Mouse (Mus musculus) brown adipose tissue, adult 24 weeks (tissue): ENCODE data around the gene Wasf2. TPM values are rescaled to one million over a fixed set of nuclear protein-coding genes. Genes with fewer than 3 reads are reported as not detected.

Experiments
- H3K27ac ChIP-seq: fragments of 200-500 bp; replicated peaks from 2 replicates; pipeline ENCODE4 v1.5.1; 2012; ENCODE audit warnings: low read depth, mild to moderate bottlenecking, low read length
- H3K4me1 ChIP-seq: fragments of 200-500 bp; 2 replicates; pipeline ENCODE4 v1.6.1; 2012; ENCODE audit warnings: low read length, mixed read lengths; ENCODE audit not compliant: control insufficient read depth, insufficient read depth, insufficient read length
- H3K4me3 ChIP-seq: fragments of 200-500 bp; 2 replicates; pipeline ENCODE4 v1.5.1; 2012; ENCODE audit warnings: low read depth, mild to moderate bottlenecking, low read length, moderate library complexity; ENCODE audit not compliant: insufficient read depth
- polyA plus RNA-seq: library from polyadenylated mRNA; stranded (reverse); fragments of >200 nt; gene quantifications from 2 replicates; pipeline ENCODE4 v1.2.4, GENCODE M21; 2012; ENCODE audit not compliant: missing spikeins, insufficient read depth, insufficient read length

The Wasf2 gene
- polyA plus RNA-seq, 1 experiment: 39.8 TPM

DNA sequence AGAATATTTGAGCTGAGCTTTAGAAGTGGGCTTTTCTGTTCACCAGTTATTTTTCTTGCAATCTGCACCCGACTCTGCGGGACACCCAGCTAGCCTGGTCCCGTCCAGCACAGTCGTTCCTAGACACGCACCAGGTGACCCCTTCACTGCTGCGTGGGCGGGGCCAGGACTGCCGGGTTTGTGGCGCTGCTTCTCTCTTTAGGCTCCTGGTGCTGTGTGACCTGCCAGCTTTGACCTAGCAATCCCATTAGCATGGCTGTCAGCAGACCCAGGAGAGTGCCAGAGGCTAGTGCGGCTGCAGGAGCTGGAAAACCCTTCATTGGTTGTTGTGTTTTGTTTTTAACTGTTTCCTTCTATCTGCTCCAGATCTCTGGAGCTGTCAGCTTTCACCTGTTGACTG lies 59.1 kb downstream of the Wasf2 start:
- H3K27ac ChIP-seq: no peak overlapping the region

DNA sequence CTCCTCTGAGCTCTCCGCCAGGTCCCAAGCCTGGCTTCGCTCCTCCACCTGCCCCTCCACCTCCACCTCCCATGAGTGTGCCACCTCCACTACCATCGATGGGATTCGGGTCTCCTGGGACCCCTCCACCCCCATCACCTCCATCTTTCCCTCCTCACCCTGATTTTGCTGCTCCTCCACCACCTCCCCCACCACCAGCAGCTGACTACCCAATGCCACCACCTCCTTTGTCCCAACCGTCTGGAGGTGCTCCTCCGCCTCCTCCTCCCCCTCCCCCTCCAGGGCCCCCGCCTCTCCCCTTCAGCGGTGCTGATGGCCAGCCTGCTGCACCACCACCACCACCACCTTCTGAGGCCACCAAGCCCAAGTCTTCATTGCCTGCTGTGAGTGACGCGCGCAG lies 64.2 kb downstream of the Wasf2 start:
- Histone ChIP-seq H3K27ac (no peak overlapping the region), H3K4me3 (no peak overlapping the region), H3K4me1 (peaks cover 4% of the 10 kb centered on the region; the same call in 1 of the 2 replicates)

More for the DNA sequence above, 59.1 kb downstream of the Wasf2 start:
- no peak overlapping the region for H3K4me3 ChIP-seq
- peaks cover 7% of the 10 kb centered on the region; the same call in 1 of the 2 replicates for H3K4me1 ChIP-seq

DNA sequence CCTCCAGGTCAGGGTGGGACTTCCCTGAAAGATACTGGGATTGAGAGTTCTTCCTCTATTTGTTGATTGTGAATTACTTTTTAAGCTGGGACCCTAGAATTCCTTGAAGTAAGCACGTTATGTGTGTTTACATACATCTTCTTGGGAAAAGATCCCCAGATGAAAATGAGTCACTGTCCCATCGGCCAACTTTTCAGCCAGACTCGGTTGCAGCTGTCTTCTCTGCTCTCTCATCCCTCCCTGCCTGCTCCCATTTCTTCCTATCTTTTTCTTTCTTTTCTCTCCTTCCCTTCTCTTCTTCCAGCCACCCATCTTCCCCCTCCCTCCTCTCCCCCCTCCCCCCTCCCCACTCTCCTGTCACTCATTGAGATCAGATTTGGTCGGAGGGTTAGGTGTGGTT lies 64.7 kb downstream of the Wasf2 start:
- H3K4me1 ChIP-seq: peaks cover 4% of the 10 kb centered on the region; the same call in 1 of the 2 replicates

DNA sequence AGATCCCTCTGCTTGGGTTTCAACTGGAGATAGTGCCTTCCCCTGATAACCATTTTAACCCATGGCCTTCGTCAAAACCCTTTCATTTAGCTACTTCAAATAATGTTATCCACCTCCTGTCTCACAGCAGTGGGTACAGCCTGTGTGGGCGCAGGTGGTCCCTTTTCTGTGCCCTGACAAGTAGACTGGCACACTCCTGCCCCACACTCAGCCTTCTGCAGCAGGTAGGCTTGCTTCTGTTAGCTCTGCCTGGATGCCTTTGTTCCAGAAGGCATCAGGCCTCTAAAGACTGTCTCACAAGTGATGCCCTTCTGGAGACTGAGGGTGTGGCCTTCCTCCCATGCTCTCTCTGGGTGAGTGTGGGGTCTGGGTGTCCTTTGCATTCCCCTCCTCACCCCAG lies 65.8 kb downstream of the Wasf2 start:
- H3K4me3 ChIP-seq: no peak overlapping the region
- peaks cover 12% of the 10 kb centered on the region for H3K4me1 ChIP-seq
- H3K27ac ChIP-seq: no peak overlapping the region

More for the DNA sequence above, 64.7 kb downstream of the Wasf2 start:
- no peak overlapping the region for H3K4me3 ChIP-seq
- no peak overlapping the region for H3K27ac ChIP-seq

DNA sequence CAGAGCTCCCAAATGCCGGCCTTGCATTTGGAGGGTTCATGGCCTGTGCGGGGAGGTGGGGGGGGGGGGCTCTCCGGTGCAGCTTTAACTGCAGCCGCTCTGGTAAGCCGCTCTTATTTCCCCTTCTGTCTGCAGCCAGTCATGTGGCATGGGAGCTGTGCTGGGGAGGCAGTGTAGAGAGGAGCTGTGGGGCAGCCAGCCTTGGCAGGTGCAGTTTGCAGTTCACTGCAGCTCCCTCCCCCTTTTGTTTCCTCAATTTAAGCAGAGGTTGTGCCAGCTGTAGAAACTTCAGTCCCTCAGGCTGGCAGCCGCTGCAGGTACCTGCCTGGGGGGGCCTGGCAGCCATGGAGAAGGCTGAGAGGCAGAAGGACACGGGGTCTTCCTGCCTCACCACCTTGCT lies 66.5 kb downstream of the Wasf2 start:
- no peak overlapping the region for H3K4me3 ChIP-seq
- no peak overlapping the region for H3K27ac ChIP-seq
- peaks cover 12% of the 10 kb centered on the region for H3K4me1 ChIP-seq

DNA sequence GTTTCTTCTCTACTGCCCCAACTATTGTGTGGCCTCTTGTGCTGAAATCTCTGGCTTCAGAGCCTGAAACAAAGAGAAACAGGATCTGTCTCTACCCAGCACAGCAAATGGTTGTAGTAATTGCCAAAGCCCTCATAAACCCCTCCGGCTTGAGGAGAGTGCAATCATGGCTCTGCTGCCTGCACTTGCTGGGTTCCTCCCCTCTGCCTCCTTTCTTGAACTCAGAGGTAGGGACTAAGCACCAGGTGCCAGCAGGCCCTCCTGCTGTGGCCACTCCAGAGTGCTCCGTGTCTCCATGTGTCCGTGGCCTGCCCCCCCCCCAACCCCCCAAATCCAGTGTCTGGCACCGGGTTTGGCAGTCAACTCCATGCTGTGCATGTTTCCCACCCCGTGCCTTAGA lies 67.0 kb downstream of the Wasf2 start:
- no peak overlapping the region for H3K27ac ChIP-seq
- H3K4me3 ChIP-seq: no peak overlapping the region
- peaks cover 12% of the 10 kb centered on the region for H3K4me1 ChIP-seq

DNA sequence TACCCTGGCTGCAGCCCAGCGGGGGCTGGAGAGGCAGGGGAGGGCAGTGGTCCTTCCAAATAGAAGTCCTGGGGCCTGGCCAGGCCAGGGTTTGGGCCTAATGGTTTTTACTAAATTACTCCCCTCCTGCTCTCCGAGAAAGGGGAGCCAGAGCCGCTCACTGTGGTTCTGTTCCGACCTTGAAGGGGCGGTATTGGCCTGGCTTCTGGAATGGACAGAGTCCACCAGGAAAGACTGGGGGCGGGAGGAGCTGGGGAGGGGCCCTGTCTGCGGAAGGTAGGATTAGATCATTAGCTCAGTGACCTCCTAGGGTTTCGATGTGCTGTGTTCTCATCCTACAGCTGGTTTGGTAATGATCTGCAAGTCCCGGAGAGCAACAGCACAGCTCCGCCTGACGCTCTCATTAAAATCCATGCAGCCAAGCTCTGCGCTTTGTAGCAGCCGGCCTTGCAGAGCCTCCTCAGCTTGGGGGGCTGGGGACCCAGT lies 67.5 kb downstream of the Wasf2 start:
- Histone ChIP-seq H3K27ac (no peak overlapping the region), H3K4me1 (peaks cover 12% of the 10 kb centered on the region), H3K4me3 (no peak overlapping the region)

DNA sequence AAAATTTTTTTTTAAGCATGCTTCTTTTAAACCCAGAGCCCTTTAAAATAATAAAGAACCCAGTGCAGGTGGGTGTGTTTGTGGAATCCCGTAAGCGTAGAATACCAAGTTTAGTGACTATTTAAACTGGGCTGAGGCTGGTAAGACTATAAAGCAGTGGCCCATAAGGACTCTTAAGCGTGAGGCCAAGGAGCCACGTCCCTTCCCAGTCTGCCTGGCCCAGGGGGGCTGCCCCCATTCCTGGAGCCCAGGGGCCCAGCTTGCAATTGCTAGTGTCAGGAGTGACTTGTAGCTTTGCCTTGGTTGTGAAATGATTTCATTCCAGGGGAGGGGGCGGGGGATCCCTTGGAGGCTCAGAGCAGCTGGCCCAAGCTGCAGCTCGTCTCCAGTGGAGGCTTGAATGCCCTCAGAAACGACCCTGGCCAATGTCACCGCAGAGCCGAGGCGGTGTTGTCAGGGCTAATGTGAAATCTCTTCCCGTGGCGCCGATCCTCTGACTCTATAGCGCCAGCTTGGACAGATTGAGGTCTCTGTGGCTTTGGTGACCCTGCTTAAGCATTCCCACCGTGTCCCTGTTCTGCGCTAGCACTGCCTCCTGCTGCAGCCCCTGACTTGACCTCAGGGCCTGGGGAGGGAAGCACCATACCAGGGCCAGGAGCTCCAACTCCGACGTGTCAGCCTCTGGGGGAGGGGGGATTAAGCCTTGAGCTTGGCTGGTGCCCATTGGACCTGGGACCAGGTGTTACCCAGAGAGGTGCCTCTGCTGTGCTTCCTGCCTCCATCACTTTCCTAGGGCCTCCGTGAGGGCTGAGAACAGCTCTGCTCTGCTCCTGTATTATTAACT lies 68.3 kb downstream of the Wasf2 start:
- H3K27ac ChIP-seq: no peak overlapping the region

DNA sequence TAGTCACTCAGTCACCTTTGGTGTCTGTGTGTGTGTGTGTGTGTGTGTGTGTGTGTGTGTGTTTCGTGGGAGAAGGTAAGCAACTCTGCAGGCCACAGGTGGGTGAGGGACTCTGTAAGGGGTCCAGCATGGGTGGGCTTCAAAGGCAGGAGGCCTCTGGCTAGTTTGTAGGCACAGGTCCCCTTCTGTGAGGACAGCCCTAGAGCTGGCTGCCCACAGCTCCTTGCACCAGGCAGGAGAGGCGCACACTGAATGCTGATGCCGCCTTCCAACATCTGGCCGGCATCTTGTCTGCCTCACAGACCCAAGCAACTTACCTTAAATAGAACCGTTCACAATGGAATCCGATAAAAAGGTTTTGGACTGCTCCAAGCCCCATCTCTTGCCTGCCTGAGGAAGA lies 69.4 kb downstream of the Wasf2 start:
- peaks cover 12% of the 10 kb centered on the region for H3K4me1 ChIP-seq
- no peak overlapping the region for H3K27ac ChIP-seq
- H3K4me3 ChIP-seq: no peak overlapping the region

More for the DNA sequence above, 68.3 kb downstream of the Wasf2 start:
- Histone ChIP-seq H3K4me3 (no peak overlapping the region), H3K4me1 (peaks cover 12% of the 10 kb centered on the region)

DNA sequence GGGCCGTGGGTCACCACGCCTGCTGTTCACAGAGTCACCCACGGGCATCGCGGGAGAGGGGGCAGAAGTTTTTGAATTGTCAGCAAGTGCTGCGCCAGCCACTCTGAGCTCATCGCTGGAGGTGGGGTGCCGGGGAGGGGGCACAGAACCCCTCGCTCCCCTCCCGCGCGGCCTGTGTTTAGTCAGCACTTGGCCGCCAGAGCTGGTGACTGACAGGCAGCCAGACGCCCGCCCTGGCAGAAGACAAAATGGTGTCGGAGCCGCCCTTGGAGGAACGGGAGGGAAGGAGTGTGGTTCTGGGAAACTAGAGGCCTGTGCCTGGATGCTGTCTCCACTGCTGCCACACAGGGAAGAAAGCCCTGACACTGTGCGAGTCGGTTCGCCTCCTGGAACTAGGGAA lies 70.0 kb downstream of the Wasf2 start:
- H3K4me3 ChIP-seq: no peak overlapping the region
- H3K27ac ChIP-seq: no peak overlapping the region
- H3K4me1 ChIP-seq: peaks cover 12% of the 10 kb centered on the region

DNA sequence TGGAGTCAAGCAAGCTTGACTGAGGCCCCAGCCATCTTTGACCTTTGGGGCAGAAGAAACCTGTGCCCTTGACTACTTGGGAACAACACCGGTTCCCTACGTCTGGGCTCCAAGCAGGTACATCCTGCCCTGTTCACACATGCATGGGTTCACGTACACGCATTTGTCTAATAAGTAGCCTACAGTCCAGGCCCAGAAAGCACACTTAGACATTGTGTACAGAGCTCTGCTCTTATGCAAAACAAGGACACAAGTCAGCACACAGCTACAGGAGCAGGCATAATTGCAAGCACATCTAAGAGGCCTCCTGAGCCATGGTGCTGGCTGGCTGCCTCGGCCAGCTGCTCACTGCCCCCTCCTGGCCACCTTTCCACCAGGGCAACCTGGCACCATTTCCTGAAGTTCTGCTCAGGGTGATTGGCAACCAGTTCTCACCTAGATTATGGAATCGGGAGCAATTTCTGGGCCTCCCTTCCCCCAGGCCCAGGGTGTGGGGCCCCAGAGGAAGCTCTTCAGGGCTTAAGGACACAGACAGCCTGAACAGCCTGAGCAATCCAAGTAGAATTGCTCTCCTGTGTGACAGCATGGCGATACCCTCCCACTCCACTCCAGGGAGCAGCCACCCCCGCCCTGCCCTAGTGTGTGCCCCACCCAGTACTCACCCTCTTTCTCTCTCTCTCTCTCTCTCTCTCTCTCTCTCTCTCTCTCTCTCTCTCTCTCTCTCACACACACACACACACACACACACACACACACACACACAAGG lies 70.9 kb downstream of the Wasf2 start:
- no peak overlapping the region for H3K27ac ChIP-seq
- no peak overlapping the region for H3K4me3 ChIP-seq
- H3K4me1 ChIP-seq: peaks cover 12% of the 10 kb centered on the region

DNA sequence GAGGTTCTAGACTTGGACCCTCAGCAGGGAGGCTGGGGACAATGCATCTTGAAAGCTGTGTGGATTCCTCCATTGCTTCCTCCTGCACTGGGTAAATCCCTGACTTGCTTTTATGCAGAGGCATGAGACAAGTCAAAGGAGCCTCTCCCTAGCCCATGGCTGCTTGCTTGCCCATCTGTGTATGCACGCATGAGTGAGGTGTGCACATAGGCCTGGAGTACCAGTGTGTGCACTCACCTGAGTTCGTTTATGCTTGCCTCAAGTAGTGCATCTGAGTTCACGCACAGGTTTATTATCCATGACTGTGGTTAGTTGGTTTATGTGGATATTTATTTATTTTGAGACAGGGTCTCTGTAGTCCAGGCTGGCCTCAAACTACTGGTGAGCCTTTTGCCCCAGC lies 71.9 kb downstream of the Wasf2 start:
- Histone ChIP-seq H3K4me1 (peaks cover 12% of the 10 kb centered on the region), H3K4me3 (no peak overlapping the region)

DNA sequence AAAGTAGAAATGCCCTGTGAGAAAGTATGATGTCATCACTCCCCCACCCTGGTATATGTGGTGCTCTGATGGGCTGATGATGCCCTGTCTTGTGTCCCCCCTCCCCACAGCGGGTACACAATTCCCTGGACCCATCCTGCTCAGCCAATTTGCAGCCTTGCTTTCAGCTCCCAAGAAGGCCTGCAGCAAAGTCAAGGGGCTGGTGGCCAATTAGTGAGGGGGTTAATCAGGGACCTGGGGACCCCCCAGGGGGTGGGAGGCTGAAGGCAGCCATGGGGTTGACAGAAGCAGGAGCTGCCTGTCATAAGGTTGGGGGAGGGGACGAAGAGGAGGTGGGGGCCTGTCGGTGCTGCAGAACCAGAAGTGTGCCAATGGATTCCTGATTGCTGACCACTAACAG lies 73.3 kb downstream of the Wasf2 start:
- Histone ChIP-seq H3K4me1 (peaks cover 12% of the 10 kb centered on the region), H3K27ac (no peak overlapping the region), H3K4me3 (no peak overlapping the region)

More for the DNA sequence above, 71.9 kb downstream of the Wasf2 start:
- no peak overlapping the region for H3K27ac ChIP-seq

DNA sequence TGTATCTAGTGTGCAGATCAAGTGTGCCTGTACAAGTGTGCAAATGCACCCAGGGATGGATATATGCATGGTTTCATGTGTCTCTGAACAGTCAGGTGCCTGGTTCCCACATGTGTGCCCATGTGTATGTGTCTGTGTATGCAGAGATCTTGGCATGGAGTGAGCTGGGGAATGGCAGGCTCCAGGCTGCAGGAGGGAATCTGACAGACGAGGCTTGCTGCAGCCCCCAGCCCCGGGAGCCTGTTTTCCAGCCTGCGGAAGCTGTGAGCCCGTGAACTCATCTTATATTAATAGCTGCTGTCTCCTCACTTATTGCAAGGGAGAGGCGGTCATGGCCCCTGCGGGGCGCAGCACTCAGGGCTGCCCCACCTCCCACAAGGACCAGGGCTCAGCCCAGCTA lies 74.1 kb downstream of the Wasf2 start:
- Histone ChIP-seq H3K4me3 (no peak overlapping the region), H3K27ac (no peak overlapping the region), H3K4me1 (peaks cover 8% of the 10 kb centered on the region)

DNA sequence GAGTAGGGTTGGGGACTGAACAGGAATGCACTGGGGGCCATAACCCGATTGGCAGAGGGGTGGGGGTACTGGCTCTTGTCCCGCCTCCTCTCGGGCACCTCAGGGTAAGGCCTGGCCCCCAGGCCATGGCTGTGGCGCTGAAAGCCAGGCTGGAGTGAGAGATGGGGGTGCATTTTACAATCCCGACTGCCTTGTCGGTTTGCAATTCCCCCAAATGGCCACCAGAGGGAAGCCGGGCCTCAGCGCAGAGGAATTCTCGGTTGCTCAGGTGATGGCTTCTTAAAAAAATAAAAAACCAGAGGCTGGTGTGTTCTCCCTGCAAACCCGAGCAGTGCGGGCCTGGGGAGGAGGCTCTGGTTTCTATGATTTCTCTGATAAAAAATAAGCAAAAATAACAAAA lies 79.1 kb downstream of the Wasf2 start:
- H3K4me1 ChIP-seq: no peaks in the 10 kb centered on the region; the same call in 1 of the 2 replicates

More for the DNA sequence above, 79.1 kb downstream of the Wasf2 start:
- no peak overlapping the region for H3K4me3 ChIP-seq
- H3K27ac ChIP-seq: no peak overlapping the region
